Comparison of ENCODE assay signal across 15 mouse cellular contexts in the genomic region with DNA sequence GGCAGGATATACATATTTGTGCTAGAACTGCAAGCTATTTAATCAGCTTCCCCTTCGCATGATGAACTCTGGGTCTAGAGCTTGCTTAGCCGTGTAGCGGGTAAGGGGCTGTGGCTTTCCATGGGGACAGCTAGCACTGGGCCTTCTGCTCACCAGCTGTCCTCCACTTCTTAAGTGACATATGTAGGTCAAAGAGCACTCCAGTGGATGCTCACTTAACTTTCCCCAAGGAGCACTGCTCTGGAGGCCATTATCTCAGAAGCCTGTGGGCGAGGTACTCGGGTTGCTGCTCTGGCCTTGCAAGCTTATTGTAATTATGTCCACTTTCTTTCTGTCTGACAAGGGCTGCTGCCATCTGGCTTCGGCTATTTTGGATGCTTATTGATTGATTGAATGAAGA.
"Had no signal": no experiment of that assay in that cellular context is flagged by ENCODE, and none has a peak within 500 bp of the region (broad histone marks: within the 10 kb centered on the region; RNA-seq: fewer than 3 reads in every experiment).

No protein-coding gene starts in this region.

- H3K9me3 ChIP-seq: kidney, embryonic 15.5 days; limb, embryonic 10.5 days; liver, embryonic 15.5 days; midbrain, embryonic 13.5 days; neural tube, embryonic 13.5 days had no signal

- H3K4me3 ChIP-seq: kidney, embryonic 15.5 days; left cerebral cortex, adult 2 months; limb, embryonic 10.5 days; liver, embryonic 15.5 days; midbrain, embryonic 13.5 days; myocyte; neural tube, embryonic 13.5 days had no signal

- DNase-seq: kidney, adult 2 months; kidney, postnatal 14 days; lung, embryonic 14.5 days; lung, postnatal 14 days; right cerebral cortex, adult 18-20 months; thymus, adult 18-20 months; thymus, postnatal 25 days had no signal

- H3K4me1 ChIP-seq: kidney, embryonic 15.5 days; limb, embryonic 10.5 days; liver, embryonic 15.5 days; midbrain, embryonic 13.5 days had no signal

- H3K9ac ChIP-seq: kidney, embryonic 15.5 days; liver, embryonic 15.5 days; lung, embryonic 14.5 days; midbrain, embryonic 13.5 days; neural tube, embryonic 13.5 days had no signal

- H3K4me2 ChIP-seq: kidney, embryonic 15.5 days; liver, embryonic 11.5 days; liver, embryonic 15.5 days; lung, embryonic 14.5 days; midbrain, embryonic 13.5 days; neural tube, embryonic 13.5 days had no signal

- H3K36me3 ChIP-seq: kidney, embryonic 15.5 days; limb, embryonic 10.5 days; liver, embryonic 15.5 days; midbrain, embryonic 13.5 days; neural tube, embryonic 13.5 days had no signal

- H3K27ac ChIP-seq: kidney, embryonic 15.5 days; left cerebral cortex, adult 2 months; limb, embryonic 10.5 days; liver, embryonic 15.5 days; midbrain, embryonic 13.5 days; neural tube, embryonic 13.5 days had no signal

- H3K27me3 ChIP-seq: kidney, embryonic 15.5 days; liver, embryonic 15.5 days; midbrain, embryonic 13.5 days; neural tube, embryonic 13.5 days had no signal

- ATAC-seq: midbrain, embryonic 13.5 days had no signal
